25 mouse cellular contexts compared by ENCODE assay signal in the genomic region with DNA sequence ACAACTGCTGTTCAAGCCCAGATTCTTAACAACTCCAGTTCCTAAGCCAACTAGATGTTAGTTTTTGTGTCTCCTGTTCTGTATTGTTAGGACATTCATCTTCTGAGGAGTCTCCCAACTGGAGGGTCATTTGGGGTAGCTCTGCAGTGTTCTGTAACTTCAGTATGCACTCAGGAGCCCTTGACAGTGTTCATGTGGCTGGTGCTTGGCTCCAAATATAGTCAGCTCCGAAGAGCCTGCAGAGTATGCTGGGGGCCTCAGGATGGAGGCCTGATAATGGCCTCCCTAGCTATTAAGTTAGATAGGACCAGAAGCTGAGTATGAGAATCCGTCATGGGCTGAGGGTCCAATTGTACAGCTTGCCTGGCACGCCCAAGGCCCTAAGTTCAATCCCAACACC. TPM values are rescaled to one million over a fixed set of nuclear protein-coding genes. Genes with fewer than 3 reads are reported as not detected.
DNase-seq lines count a peak whose midpoint lies in the region; ATAC-seq lines count a peak whose summit lies in the region.
"Had no signal": no experiment of that assay in that cellular context is flagged by ENCODE, and none has a peak within 500 bp of the region (broad histone marks: within the 10 kb centered on the region; RNA-seq: fewer than 3 reads in every experiment).

No protein-coding gene starts in this region.

- WGBS in heart, embryonic 12.5 days, result 55% methylated on average over 3 of the region's 3 CpGs
- WGBS in liver, embryonic 12.5 days (ENCODE audit: insufficient replicate concordance), result 56% methylated on average over 3 of the region's 3 CpGs

- H3K27me3 ChIP-seq in heart, embryonic 12.5 days (replicated peaks), result no peaks in the 10 kb centered on the region
- no peaks in the 10 kb centered on the region for H3K27me3 ChIP-seq in liver, embryonic 12.5 days (replicated peaks)
- H3K27me3 ChIP-seq: CH12.LX; embryonic facial prominence, embryonic 13.5 days; forebrain, embryonic 15.5 days; lung, embryonic 15.5 days; midbrain, embryonic 15.5 days had no signal

- no peak for ATAC-seq in heart, embryonic 12.5 days (ENCODE audit: insufficient number of reproducible peaks, low FRiP score)
- ATAC-seq in liver, embryonic 12.5 days, result no peak
- ATAC-seq: forebrain, embryonic 15.5 days; intestine, postnatal 0 days; midbrain, embryonic 15.5 days had no signal

- peaks cover 61% of the 10 kb centered on the region for H3K4me1 ChIP-seq in heart, embryonic 12.5 days (replicated peaks)
- H3K4me1 ChIP-seq in liver, embryonic 12.5 days, result peaks cover 96% of the 10 kb centered on the region

- H3K9me3 ChIP-seq in heart, embryonic 12.5 days (replicated peaks), result no peaks in the 10 kb centered on the region
- H3K9me3 ChIP-seq in liver, embryonic 12.5 days (replicated peaks), result no peaks in the 10 kb centered on the region
- H3K9me3 ChIP-seq: embryonic facial prominence, embryonic 13.5 days; forebrain, embryonic 10.5 days; forebrain, embryonic 15.5 days; G1E; lung, embryonic 15.5 days; midbrain, embryonic 10.5 days; midbrain, embryonic 15.5 days had no signal

- H3K4me3 ChIP-seq in heart, embryonic 12.5 days, result no peak overlapping the region
- no peak overlapping the region for H3K4me3 ChIP-seq in liver, embryonic 12.5 days
- H3K4me3 ChIP-seq: embryonic facial prominence, embryonic 13.5 days; forebrain, embryonic 10.5 days; forebrain, embryonic 15.5 days; lung, embryonic 15.5 days; midbrain, embryonic 10.5 days; midbrain, embryonic 15.5 days had no signal

- H3K36me3 ChIP-seq in heart, embryonic 12.5 days, result peaks cover 15% of the 10 kb centered on the region
- H3K36me3 ChIP-seq in liver, embryonic 12.5 days, result peaks cover 4% of the 10 kb centered on the region; the same call in 1 of the 2 replicates
- H3K36me3 ChIP-seq: lung, embryonic 15.5 days; midbrain, embryonic 15.5 days had no signal

- DNase-seq in cerebellum, adult 9-10 months, result peak; percentile 1
- DNase-seq in cerebellum, adult 9-11 months, result no peak
- no peak for DNase-seq in heart, postnatal 4 days
- DNase-seq in liver, result no peak
- no peak for DNase-seq in adrenal gland, adult 18-20 months (ENCODE audit: low spot score in 2 of 2)
- DNase-seq: adrenal gland, postnatal 14 days; cerebellum, adult 11 months; cerebellum, postnatal 10 days; gastrocnemius, postnatal 36 days; kidney, postnatal 14 days; left cerebral cortex, postnatal 4 days; right cerebral cortex, postnatal 25 days; thymus, postnatal 14 days had no signal

- peak overlapping the region; percentile 56; the same call in 1 of the 2 replicates for H3K27ac ChIP-seq in heart, embryonic 12.5 days (ENCODE audit: poor library complexity, severe bottlenecking)
- H3K27ac ChIP-seq in liver, embryonic 12.5 days, result peak overlapping the region; percentile 97
- H3K27ac ChIP-seq: embryonic facial prominence, embryonic 13.5 days; forebrain, embryonic 10.5 days; forebrain, embryonic 15.5 days; hindbrain, embryonic 14.5 days; lung, embryonic 15.5 days; midbrain, embryonic 10.5 days; midbrain, embryonic 15.5 days had no signal

- H3K4me2 ChIP-seq in heart, embryonic 12.5 days, result peak overlapping the region; percentile 8; the same call in 1 of the 2 replicates
- peak overlapping the region; percentile 27; the same call in 1 of the 2 replicates for H3K4me2 ChIP-seq in liver, embryonic 12.5 days
- H3K4me2 ChIP-seq: embryonic facial prominence, embryonic 13.5 days; forebrain, embryonic 15.5 days; hindbrain, embryonic 14.5 days; lung, embryonic 15.5 days; midbrain, embryonic 15.5 days had no signal

- H3K9ac ChIP-seq in heart, embryonic 12.5 days, result no peak overlapping the region
- H3K9ac ChIP-seq in liver, embryonic 12.5 days, result peak overlapping the region; percentile 73
- H3K9ac ChIP-seq: embryonic facial prominence, embryonic 13.5 days; forebrain, embryonic 15.5 days; hindbrain, embryonic 14.5 days; lung, embryonic 15.5 days; midbrain, embryonic 15.5 days had no signal

RNA-seq across cellular contexts. Expression of a gene that starts 7.2 kb away (rescaled TPM):
- polyA plus RNA-seq in heart, embryonic 12.5 days (2016; fragmentation: Nextera tagmentation; extraction: Ambion mirVana), result 14.4 and 16.8 TPM in 2 replicates
- total RNA-seq in heart, postnatal 4 days (2021), result 1 to 10 TPM; 5.3 to 7.4 TPM
- polyA plus RNA-seq in liver, embryonic 12.5 days (2016; fragmentation: Nextera tagmentation; extraction: Ambion mirVana), result 9.5 and 11.6 TPM in 2 replicates
- 1 to 10 TPM; 7.9 to 8.2 TPM for total RNA-seq in adrenal gland, adult 18-20 months (2021)
